Mouse (Mus musculus) heart, adult 11 months (tissue): ENCODE data around the gene Adamts16.

Source experiments
- DNase-seq: peaks from one replicate; pipeline ENCODE4 v3.0.0; 2022

Gene Adamts16

DNA sequence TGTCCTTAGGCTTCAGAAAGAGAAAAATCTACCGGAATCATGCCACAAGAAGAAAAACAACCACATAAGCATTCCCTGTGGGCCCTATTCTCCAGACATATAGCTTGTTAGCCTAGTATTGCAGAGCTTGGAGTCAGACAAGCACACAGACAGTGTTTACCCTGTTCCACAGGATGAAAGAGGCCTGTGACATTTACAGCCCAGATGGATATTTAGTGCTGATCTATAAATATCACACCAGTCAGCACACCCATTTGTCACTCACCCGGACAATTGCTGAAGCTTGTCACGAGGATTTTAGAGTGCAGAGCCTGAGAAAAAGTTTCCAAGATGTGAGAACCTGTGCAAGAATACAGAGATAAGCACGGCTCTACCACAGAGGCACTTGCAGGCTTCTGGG lies 138.7 kb downstream of the Adamts16 start:
- no peak for DNase-seq

DNA sequence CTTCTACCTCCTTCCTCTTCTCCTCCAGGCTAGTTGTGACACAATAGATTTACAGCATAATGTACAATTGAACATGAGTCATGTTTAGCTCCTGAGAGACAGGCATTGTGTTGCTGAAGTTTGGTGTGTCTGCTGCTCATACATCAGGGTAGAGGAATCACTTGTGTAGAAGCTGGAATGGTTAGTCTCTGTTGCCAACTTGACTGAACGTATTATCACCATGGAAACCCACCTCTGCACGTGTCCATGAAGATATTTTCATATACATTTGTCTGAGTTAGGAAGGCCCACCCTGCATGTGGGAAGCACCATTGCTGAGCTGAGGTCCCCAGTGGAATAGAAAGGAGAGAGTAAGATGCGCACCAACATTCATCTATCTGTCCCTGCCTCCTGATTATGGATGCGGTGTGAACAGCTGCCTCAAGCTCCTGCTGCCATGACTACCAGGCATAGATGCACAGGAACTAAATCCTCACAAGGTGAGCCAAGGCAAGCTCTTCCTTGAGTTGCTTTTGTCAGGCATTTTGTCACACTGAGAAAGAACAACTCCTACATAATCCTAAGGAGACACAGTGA lies 142.7 kb downstream of the Adamts16 start:
- no peak for DNase-seq

DNA sequence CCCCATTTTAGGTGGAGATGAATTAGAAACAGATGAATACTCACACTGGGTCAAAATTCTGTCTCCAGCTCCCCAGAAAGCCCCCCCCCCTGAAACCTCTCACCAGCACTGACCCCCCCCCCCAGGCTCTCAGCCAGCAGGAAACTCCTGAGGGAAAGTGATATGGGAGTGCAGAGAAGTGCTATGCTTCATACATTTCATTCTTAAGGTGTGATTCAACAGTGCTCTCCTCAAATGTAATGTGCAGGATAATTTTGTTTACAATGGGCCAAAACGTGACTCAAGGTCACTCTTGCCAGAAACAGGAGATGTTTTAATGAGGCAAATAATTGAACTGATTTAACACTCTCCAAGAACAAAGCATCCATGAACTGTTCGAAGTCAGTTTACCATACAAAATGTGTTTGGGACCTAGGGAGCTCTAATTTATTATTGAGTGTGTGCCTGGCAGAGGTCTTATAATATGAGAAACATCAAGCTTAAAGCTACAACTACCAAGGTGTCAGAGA lies 152.1 kb downstream of the Adamts16 start:
- no peak for DNase-seq

DNA sequence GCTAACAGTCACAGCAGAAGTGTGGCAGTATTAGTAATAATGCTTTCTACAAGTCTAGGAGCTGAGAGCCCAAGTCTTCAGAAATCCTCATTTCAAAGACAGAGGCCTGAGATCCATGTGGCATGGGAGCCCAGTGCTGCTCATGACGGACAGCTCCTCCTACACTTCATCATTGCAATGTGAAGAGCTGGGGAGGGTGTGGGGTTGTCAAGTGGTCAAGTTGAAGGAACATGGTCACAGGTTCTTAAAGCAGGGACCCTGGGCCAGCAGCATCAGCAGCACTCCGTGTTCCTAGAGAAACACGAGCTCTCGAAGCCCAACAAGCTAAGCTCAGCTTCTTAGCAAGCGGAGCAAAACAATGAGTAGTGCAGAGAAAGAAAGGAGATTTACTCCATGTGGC lies 155.8 kb downstream of the Adamts16 start:
- DNase-seq = no peak

DNA sequence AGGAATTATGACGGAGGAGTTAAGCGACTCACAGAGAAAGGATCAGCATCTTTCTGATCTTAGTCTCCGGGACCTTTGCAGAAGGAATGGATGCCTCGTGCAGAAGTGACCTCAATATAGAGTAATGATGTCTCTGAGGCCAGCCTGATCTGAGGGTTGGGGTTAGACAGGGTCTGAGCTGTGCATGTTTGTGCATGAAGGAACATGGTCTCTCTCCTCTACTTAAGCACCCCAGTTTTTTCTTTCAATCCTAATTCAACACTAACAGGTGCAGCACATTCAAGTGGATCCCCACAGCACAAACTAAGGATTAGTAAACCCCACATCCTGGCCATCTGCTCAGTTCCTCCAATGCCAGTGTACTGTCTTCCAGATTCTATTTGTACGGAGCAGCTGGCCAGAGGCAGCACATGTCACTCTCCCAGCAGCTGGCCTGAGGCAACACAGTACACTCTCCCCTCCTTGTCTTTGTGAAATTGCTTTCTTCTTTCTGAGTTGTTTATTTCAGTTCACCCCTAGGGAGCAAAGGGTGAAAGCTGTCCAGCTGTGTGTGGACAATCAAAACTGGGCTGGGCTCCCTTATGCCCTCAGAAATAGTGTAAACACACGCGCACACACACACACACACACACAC lies 156.5 kb downstream of the Adamts16 start:
- no peak for DNase-seq

DNA sequence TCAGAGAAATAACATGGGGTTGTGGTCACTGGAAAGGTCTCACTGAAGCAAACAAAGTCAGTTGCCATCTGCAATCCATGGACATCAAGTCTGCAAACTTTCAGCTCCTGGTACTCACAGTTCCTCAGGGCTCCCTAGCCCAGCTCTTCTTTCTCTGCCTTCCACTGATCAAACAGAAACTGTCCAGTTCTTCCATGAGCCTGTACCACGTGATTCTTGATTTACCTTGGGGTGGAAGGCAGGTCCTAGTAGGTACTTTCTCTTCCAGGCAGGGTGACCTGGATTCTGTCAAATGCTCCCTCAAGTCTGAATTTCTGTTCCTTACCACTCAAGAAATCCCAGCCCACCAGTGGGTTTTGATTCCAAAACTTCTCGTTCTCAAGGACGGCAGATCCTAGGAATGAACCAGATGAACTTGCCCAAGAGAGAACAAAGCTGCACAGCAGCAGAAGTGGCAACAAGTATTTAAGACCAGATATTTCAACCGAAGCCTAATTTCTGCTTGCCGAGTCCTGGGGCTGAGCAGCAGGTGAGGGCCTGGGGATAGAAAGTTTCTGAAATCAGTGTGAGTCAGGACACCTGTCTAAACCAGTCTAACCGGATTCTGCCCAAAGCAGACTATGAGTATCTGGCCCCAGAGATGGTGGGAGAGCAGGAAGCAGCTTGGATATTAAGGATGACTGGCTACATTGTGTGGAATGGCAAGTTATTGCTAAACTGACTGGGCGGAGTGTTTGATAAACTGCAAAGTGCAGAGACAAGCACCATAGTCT lies 160.0 kb downstream of the Adamts16 start:
- no peak for DNase-seq

DNA sequence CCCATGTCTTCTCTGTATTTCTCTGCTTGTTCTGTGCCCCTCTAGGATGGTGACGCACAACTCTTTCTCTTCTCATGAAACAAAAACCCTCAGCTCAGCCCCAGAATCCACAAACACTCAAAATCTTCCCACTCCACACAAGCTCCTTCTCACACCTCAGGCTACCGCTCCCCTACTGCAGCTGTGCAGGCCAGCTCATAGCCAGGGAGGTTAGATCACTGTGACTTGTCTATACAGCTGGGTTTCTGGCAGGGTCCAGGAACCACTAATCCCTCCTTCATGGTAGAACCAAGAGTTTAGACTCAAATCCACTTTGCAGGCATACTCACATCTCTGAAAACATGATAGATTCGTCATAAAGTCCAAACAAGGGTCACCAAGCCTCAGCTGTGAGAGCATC lies 161.3 kb downstream of the Adamts16 start:
- peak; percentile 69 for DNase-seq
